Mouse (Mus musculus): ENCODE measurements around the gene Uvrag.

- no peak for TF ChIP-seq TAL1 (conservative IDR thresholded peaks at IDR 0.05; ENCODE audit: low read depth, low read length)
- TF ChIP-seq CTCF (IDR thresholded peaks at IDR 0.05; ENCODE audit: low read depth, low read length): no peak
- TF ChIP-seq POLR2AphosphoS5 (IDR thresholded peaks at IDR 0.05; ENCODE audit: insufficient replicate concordance, low read depth, low read length): no peak
- TF ChIP-seq GATA1 (IDR thresholded peaks at IDR 0.05; ENCODE audit: borderline replicate concordance, low read length): no peak
- TF ChIP-seq GATA2 (IDR thresholded peaks at IDR 0.05; ENCODE audit: borderline replicate concordance, low read depth, low read length): no peak
Observed at GRCm38 (mm10) chr7:99137541-99137940, 3.4 kb downstream of the Uvrag start.

Data from G1E (cell line).